Mouse (Mus musculus) limb, embryonic 12.5 days (tissue): ENCODE data around the gene Phf14. TPM values are rescaled to one million over a fixed set of nuclear protein-coding genes. Genes with fewer than 3 reads are reported as not detected.
"Not testable (repeated sequence)": the region's sequence is repeated elsewhere in the genome, so short reads cannot be mapped to it uniquely, and the experiment has no call there.

ENCODE experiments used
- ATAC-seq: fragments of 200-750 bp; cut with Nextera tagmentation; 2 replicates; pipeline ENCODE4 v1.8.0; 2017; ENCODE audit warnings: low read depth, moderate TSS enrichment; ENCODE audit not compliant: insufficient number of reproducible peaks, insufficient read depth, low FRiP score, low TSS enrichment
- H3K27ac ChIP-seq: fragments of 300-500 bp; sonication (generic); 2 replicates; pipeline ENCODE4 v1.5.1; 2016; ENCODE audit warnings: mild to moderate bottlenecking, moderate library complexity
- H3K27me3 ChIP-seq: fragments of 300-500 bp; sonication (generic); 2 replicates; pipeline ENCODE4 v1.6.1; 2016; ENCODE audit warnings: mild to moderate bottlenecking, moderate library complexity
- H3K36me3 ChIP-seq: fragments of 300-500 bp; sonication (generic); 2 replicates; pipeline ENCODE4 v1.6.1; 2016; ENCODE audit warnings: mild to moderate bottlenecking, moderate library complexity
- H3K4me1 ChIP-seq: fragments of 300-500 bp; sonication (generic); replicated peaks from 2 replicates; pipeline ENCODE4 v1.6.1; 2016
- H3K4me2 ChIP-seq: fragments of 300-500 bp; sonication (generic); 2 replicates; pipeline ENCODE4 v1.6.1; 2016; ENCODE audit warnings: mild to moderate bottlenecking, moderate library complexity
- H3K4me3 ChIP-seq: fragments of 300-500 bp; sonication (generic); replicated peaks from 2 replicates; pipeline ENCODE4 v1.5.1; 2016; ENCODE audit warnings: mild to moderate bottlenecking
- H3K9ac ChIP-seq: fragments of 300-500 bp; sonication (generic); replicated peaks from 2 replicates; pipeline ENCODE4 v1.6.1; 2016; ENCODE audit warnings: mild to moderate bottlenecking, moderate library complexity
- H3K9me3 ChIP-seq: fragments of 300-500 bp; sonication (generic); 2 replicates; pipeline ENCODE4 v1.6.1; 2016; ENCODE audit warnings: mild to moderate bottlenecking, moderate library complexity
- WGBS: fragments of 180-500 bp; shearing (Covaris S2); methylation state at CpG from one replicate; pipeline ENCODE4 v1.1.7; 2016; 5-methylcytosine and 5-hydroxymethylcytosine counted together
- polyA plus RNA-seq: library from polyadenylated mRNA; unstranded; fragments of >200 nt; fragmentation: Nextera tagmentation; extraction: Ambion mirVana; gene quantifications from 2 replicates; pipeline ENCODE4 v1.2.1, GENCODE M21; 2016

Phf14 gene
- polyA plus RNA-seq: 105 and 111 TPM in 2 replicates

DNA sequence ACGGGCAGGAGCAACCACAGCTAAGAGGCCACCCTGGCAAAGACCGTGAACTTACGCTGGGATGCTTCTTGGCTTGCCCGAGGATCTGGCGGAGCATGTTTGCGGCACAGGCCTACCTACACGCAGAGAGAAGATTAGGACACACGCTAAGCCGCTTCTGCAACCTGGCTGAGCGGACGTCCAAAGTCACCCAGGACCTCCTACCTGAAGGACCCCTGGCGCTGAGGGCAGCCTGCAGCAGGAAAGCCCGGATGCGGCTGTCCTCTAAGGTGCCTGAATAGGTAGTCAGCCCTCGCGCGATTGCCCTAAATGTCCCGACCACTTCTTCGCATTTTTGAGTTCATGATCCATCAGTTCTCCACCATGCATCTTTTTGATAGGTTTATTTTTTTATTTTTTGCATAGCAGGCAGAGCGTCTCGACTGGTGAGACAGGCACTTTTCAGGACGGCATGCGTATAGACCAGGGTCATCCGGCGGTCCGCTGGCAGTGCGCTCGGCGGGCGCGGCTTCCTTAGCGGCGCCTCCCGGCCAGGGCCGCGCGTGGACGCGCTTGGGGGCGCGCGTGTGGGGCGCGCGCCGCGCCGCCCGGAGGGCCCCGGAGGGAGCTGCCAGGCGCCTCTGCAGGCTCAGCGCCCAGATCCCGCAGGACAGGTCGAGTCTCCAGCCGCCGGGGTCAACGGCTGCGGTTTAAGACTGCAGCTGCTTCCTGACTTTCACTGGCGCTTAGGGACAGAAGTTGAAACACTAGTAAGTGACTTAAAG lies at the start of gene Phf14, which contains the start of gene Ndufa4:
TSS of gene Phf14 (plus strand) at position 541 of the 764 bp plus-strand sequence.
TSS of gene Ndufa4 (minus strand) at position 229 of the 764 bp plus-strand sequence.
- Histone ChIP-seq H3K4me2 (peak within 1 kb of the TSS; percentile 77), H3K9me3 (no peaks in the 10 kb centered on the region), H3K27ac (peak within 1 kb of the TSS; percentile 78), H3K4me1 (peaks cover 13% of the 10 kb centered on the region), H3K4me3 (peak within 1 kb of the TSS; percentile 88), H3K27me3 (no peaks in the 10 kb centered on the region), H3K9ac (peak within 1 kb of the TSS; percentile 82), H3K36me3 (peaks cover 31% of the 10 kb centered on the region)
- under 1% methylated on average over 59 of the region's 59 CpGs for WGBS
- peak; percentile 97 for ATAC-seq

DNA sequence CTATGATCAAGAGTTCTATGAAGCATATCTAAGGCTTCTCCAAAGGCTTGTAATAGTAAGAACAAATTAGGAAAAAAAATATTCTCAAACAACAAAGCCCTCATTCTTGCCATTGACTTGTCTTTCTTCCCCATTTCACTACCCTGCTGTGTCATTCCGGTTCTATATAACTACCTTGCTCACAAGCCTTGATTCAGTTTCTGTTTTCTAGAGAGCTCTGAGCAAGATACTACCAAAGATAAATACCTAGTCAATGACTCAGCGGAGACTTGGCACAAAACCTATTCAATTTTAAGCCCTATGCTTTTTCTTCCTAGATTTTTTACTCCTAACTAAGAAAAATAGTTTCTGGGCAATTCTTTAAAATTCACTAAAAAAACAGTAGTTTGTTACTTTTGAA lies 32.2 kb upstream of the Phf14 start:
- H3K4me2 ChIP-seq, H3K9ac ChIP-seq, H3K27me3 ChIP-seq, H3K9me3 ChIP-seq, H3K36me3 ChIP-seq, H3K4me3 ChIP-seq, H3K27ac ChIP-seq, H3K4me1 ChIP-seq, ATAC-seq: not testable (repeated sequence)
- WGBS: no CpG with 5 or more reads among the region's 2 CpGs

DNA sequence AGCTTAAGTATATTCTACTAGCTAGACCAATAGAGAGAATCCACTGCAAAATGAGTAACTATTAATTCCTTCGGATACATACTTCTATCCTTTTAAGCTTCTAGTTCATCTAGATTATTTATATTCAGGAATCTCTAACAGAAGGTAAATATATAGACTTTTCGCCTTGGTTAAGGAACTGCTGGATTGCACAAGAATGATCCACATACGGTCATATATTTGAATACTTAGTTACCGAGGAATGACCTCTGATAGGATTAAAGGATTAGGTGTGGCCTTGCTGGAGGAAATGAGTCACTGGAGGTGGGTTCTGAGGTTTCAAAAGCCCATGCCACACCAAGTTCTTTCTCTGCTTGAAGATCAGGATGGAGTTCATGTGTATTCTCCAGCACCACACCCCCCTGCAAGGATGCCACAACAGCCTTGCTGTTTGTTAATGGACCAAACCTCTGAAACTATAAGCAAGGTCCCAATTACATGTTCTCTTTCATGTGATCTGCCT lies 6.7 kb upstream of the Phf14 start:
- WGBS: 88% methylated on average over 4 of the region's 4 CpGs
- Histone ChIP-seq H3K9me3 (no peaks in the 10 kb centered on the region), H3K27me3 (no peaks in the 10 kb centered on the region), H3K9ac (no peak overlapping the region), H3K4me3 (no peak overlapping the region), H3K4me1 (peaks cover 5% of the 10 kb centered on the region), H3K4me2 (no peak overlapping the region), H3K36me3 (peaks cover 64% of the 10 kb centered on the region), H3K27ac (no peak overlapping the region)
- ATAC-seq: no peak

DNA sequence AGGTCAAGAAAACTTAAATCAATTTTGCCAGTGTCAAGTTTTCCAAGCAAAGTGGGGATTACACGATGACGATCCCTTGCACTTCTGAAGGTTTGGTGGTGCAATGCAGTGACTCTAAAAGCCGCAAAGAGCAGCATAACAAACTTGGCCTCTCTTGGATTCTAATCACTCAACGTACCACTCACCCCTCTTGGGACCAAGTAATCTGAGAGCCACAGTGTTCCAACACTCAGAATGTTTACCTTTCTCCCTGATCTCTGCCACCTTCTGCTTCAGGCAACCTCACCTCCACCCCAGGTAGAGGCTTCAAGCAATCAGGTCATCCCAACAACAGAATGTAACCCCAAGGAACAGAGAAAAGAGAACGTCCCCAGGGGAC lies 730 bp upstream of the Phf14 start:
- peaks cover 13% of the 10 kb centered on the region for H3K4me1 ChIP-seq
- 0 out of 2 replicates have a peak, but pooled peaks have one; percentile 27 for ATAC-seq
- H3K9ac ChIP-seq: peak overlapping the region; percentile 82
- peak overlapping the region; percentile 77 for H3K4me2 ChIP-seq
- peak overlapping the region; percentile 88 for H3K4me3 ChIP-seq
- peak overlapping the region; percentile 78 for H3K27ac ChIP-seq
- H3K36me3 ChIP-seq: peaks cover 37% of the 10 kb centered on the region
- H3K27me3 ChIP-seq: no peaks in the 10 kb centered on the region
- 0% methylated on average over 5 of the region's 5 CpGs for WGBS
- no peaks in the 10 kb centered on the region for H3K9me3 ChIP-seq

DNA sequence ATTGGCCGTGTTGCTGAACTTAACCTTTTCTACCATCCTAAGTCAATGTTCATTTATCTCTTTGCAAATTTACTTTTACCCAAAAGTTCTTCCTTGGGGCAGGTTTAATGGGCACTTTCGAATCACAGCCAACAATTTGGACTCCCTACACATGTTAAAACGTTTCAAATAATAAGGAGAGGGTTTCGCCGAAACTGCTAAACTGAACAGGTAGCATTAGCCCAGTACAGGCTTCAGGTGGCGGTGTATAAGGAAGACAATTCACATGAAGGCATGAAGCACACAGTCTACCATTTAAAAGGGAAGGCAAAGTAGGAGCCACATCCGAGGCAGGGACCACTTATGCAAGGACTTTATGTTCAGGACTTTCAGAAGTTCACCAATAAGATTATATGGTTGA lies 561 bp downstream of the Phf14 start:
- no peak for ATAC-seq
- peak overlapping the region; percentile 78 for H3K27ac ChIP-seq
- WGBS: 32% methylated on average over 7 of the region's 7 CpGs

DNA sequence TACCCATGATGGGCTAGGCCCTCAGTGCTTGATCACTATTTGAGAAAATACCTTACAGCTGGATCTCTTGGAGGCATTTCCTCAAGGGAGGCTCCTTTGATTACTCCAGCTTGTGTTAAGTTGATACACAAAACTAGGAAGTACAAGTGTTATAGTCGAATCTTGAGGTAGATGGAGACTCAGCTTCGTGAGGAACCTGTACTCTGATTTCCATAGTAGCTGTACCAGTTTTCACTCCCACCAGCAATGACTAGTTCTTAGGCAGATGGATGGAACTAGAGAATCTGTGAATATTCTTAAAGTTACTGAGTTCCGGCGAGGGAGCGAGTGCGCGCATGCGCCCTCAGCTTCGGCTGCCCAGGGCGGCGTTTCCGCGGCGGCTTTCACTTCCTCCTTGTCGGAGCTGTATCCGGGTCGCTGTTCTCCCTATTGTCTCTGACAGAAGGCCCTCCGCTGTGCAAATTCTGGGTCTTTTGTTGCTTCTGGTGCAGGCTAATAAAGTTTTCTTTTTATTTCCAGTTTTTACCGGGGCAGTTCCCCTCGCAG lies 18.0 kb downstream of the Phf14 start:
- Histone ChIP-seq H3K4me1 (peaks cover 20% of the 10 kb centered on the region), H3K27ac (peak overlapping the region; percentile 99), H3K9ac (peak overlapping the region; percentile 98), H3K27me3 (no peaks in the 10 kb centered on the region), H3K4me3 (peak overlapping the region; percentile 83), H3K9me3 (0 out of 2 replicates have a peak, but pooled peaks cover 2% of the 10 kb centered on the region), H3K36me3 (peaks cover 18% of the 10 kb centered on the region), H3K4me2 (peak overlapping the region; percentile 72)
- peak; percentile 92 for ATAC-seq
- WGBS: under 1% methylated on average over 20 of the region's 20 CpGs

More for the DNA sequence above, 561 bp downstream of the Phf14 start:
- no peaks in the 10 kb centered on the region for H3K27me3 ChIP-seq
- peak overlapping the region; percentile 88 for H3K4me3 ChIP-seq
- H3K9ac ChIP-seq: peak overlapping the region; percentile 82
- peaks cover 13% of the 10 kb centered on the region for H3K4me1 ChIP-seq
- no peaks in the 10 kb centered on the region for H3K9me3 ChIP-seq
- H3K36me3 ChIP-seq: peaks cover 24% of the 10 kb centered on the region
- H3K4me2 ChIP-seq: peak overlapping the region; percentile 77

DNA sequence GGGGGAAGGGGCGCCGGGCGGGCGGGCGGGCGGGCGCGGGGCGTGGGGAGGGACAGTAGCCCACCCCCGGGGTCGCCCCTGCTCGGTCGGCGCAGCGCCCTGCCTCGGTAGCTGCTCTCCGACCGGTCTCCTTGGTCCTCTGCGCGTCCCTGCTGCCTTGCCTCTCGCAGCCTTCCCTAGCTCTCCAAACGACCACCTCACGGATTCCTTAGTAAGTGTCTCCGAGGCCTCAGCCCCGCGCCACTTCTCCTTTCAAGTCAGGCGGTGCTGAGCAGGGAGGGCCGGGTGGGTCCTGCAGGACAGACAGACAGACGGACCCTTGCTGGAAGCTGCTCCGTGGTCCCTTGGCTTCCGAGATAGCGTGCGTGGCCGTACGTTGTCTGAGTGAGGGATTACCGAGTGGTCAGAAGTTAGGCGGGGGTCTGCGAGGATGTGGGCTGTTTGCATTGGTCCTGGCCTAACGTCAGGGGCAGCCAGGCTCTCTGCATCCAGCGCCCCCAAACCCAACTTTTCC lies 18.5 kb downstream of the Phf14 start:
- ATAC-seq: peak; percentile 86
- peaks cover 18% of the 10 kb centered on the region for H3K36me3 ChIP-seq

DNA sequence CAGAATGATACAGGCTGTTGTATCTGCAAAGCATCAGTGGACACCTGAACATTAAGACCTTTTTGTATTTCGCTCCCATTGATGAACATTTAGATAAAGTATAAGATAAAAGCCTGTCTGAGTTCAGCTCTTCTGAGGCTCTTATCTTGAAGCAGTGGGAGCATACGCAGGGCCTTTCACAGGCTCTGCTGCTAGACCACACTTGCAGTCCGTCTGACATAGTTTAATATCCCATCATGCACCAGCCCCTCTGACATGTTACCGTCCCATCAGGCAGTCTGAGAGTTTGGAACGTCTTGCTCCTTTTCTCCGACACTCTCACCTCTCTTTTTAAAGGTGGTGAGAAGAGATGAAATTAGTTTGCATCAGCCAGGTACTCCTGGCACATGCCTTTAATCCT lies 19.9 kb downstream of the Phf14 start:
- no peak overlapping the region for H3K9ac ChIP-seq
- H3K9me3 ChIP-seq: 0 out of 2 replicates have a peak, but pooled peaks cover 2% of the 10 kb centered on the region
- 82% methylated on average over 6 of the region's 6 CpGs for WGBS
- no peaks in the 10 kb centered on the region for H3K27me3 ChIP-seq
- H3K4me2 ChIP-seq: peak overlapping the region; percentile 72
- H3K4me1 ChIP-seq: peaks cover 20% of the 10 kb centered on the region
- H3K27ac ChIP-seq: no peak overlapping the region
- peak overlapping the region; percentile 83 for H3K4me3 ChIP-seq
- H3K36me3 ChIP-seq: peaks cover 20% of the 10 kb centered on the region
- ATAC-seq: no peak

More for the DNA sequence above, 18.5 kb downstream of the Phf14 start:
- WGBS: 0% methylated on average over 25 of the region's 40 CpGs
- peaks cover 20% of the 10 kb centered on the region for H3K4me1 ChIP-seq
- H3K27me3 ChIP-seq: no peaks in the 10 kb centered on the region
- H3K4me2 ChIP-seq: peak overlapping the region; percentile 72
- 0 out of 2 replicates have a peak, but pooled peaks cover 2% of the 10 kb centered on the region for H3K9me3 ChIP-seq
- H3K27ac ChIP-seq: peak overlapping the region; percentile 99
- H3K9ac ChIP-seq: peak overlapping the region; percentile 98
- H3K4me3 ChIP-seq: peak overlapping the region; percentile 83

DNA sequence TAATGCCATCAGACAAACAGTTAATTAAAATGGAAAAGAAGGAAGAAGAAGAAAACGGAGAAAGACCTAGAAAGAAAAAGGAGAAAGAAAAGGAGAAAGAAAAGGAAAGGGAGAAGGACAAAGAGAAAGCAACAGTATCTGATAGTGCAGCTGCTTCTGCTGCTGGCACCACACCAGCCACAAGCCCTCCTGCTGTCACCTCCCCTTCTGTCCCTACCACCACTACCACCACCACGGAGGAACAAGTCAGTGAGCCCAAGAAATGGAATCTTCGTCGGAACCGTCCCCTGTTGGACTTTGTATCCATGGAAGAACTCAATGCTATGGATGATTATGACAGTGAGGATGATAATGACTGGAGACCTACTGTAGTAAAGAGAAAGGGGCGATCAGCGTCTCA lies 25.8 kb downstream of the Phf14 start:
- peaks cover 22% of the 10 kb centered on the region for H3K36me3 ChIP-seq
- peaks cover 3% of the 10 kb centered on the region; the same call in 1 of the 2 replicates for H3K4me1 ChIP-seq
- H3K4me3 ChIP-seq: no peak overlapping the region
- H3K27ac ChIP-seq: no peak overlapping the region
- H3K4me2 ChIP-seq: no peak overlapping the region
- H3K9ac ChIP-seq: no peak overlapping the region
- WGBS: 97% methylated on average over 7 of the region's 7 CpGs
- H3K9me3 ChIP-seq: no peaks in the 10 kb centered on the region
- no peaks in the 10 kb centered on the region for H3K27me3 ChIP-seq
- ATAC-seq: no peak

DNA sequence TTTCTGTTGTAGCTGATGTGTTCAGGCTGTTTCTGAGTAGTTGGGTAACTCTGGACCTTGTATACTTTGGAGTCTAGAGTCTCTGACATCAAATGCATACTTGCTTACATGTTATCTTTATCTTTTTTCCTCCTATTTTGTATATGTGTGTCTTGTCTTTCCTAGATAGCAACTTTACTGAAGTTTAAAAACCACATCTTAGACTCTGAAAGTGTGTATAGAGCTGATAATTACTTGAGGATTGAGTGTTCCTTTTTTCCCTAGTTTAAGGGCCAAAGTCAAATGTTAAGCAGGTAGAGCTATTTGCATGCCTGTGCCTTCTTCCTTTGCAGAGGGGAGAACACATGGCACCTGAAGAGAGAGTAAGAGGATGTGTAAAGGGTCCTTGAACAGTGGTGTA lies 33.3 kb downstream of the Phf14 start:
- Histone ChIP-seq H3K4me2 (no peak overlapping the region), H3K9me3 (no peaks in the 10 kb centered on the region), H3K27ac (no peak overlapping the region), H3K9ac (no peak overlapping the region), H3K4me3 (no peak overlapping the region), H3K4me1 (no peaks in the 10 kb centered on the region), H3K27me3 (no peaks in the 10 kb centered on the region), H3K36me3 (peaks cover 41% of the 10 kb centered on the region)
- ATAC-seq: no peak

DNA sequence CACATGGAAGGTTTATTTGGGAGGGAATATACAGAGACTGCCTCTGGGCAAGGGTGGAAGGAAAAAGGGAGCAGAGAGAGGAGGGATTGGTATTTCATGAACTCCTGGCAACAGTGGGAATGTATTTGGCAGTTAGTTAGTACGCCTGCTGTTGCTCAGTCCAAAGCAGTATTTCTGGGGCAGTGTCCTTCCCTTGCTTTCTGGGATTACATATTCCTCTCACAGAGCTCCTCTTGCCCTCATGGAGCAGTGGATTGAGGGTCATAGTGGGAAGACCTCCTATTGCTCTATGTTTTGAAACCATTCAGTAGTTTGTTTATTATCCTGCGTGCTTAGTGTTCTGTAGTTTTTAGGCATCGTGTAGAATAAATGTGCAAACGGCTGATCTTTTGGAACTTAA lies 34.5 kb downstream of the Phf14 start:
- WGBS: 97% methylated on average over 4 of the region's 4 CpGs

More for the DNA sequence above, 34.5 kb downstream of the Phf14 start:
- Histone ChIP-seq H3K4me1 (no peaks in the 10 kb centered on the region), H3K4me2 (no peak overlapping the region), H3K27ac (no peak overlapping the region), H3K9me3 (no peaks in the 10 kb centered on the region), H3K27me3 (no peaks in the 10 kb centered on the region), H3K4me3 (no peak overlapping the region), H3K9ac (no peak overlapping the region), H3K36me3 (peaks cover 45% of the 10 kb centered on the region)
- ATAC-seq: no peak
